Mouse (Mus musculus) megakaryocyte progenitor cell, adult 5-6 weeks (primary cell): ENCODE measurements around the gene Hoxd4. TPM values are rescaled to one million over a fixed set of nuclear protein-coding genes. Genes with fewer than 3 reads are reported as not detected.

Source experiments
- ATAC-seq: replicated peaks from 2 replicates; pipeline ENCODE4 v1.8.0; 2016; ENCODE audit warnings: mild to moderate bottlenecking, moderate TSS enrichment, inconsistent platforms; ENCODE audit not compliant: poor library complexity
- total RNA-seq, 2 experiments: library from RNA; stranded (forward) in 1 of 2; stranded (reverse) in 1 of 2; fragments of 157-497, 149-512 nt in 1 of 2; fragments of 200-1000 nt in 1 of 2; gene quantifications; 2 replicates each; pipeline versions ENCODE4 v1.2.3 to v1.2.4; 2015 to 2017

Gene Hoxd4
- total RNA-seq, 2 experiments from 2014 or later = not detected

DNA sequence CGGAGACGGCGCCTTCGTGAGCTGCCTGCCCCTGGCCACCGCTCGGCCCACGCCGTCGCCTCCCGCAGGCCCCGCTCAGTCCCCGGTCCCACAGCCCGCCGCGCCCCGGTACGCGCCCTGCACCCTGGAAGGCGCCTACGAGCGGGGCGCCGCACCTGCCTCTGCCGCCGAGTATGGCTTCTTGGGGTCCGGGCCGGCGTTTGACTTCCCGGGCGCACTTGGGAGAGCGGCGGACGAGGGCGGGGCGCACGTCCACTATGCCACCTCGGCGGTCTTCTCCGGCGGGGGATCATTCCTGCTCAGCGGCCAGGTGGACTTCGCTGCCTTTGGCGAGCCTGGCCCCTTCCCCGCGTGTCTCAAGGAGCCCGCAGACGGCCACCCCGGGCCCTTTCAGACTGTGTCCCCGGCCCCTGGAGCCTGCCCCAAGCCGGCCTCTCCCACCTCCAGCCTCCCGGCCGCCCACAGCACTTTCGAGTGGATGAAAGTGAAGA, 51.6 kb downstream of the Hoxd4 start:
- ATAC-seq = no peak

DNA sequence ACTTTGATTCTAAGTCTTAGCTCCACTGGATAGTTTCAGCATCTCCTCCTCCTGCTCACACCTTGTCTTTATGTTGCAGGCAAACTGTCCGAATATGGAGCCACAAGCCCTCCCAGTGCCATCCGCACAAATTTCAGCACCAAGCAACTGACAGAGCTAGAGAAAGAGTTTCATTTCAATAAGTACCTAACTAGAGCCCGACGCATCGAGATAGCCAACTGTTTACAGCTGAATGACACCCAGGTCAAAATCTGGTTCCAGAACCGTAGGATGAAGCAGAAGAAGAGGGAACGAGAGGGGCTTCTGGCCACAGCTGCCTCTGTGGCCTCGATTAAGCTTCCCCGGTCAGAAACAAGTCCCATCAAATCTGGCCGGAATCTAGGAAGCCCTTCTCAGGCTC, 52.2 kb downstream of the Hoxd4 start:
- no peak for ATAC-seq

DNA sequence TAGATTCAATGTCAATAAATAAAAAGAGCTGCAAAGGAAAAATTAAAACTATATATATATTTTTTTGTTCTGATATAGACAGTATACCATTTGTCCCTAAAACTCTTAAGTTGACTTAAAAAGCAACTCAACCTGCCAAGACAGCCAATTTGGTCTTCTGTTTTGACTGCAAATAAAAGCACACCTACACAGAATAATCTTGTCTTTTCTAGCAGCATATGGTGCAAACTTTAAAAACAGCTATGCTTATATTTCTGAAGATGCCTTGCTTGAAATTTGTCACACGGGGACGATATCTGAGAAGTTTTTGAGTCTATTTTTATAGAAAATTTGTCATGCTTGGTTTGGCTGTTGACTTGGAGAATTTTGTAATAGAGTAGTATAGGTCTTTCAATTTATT, 62.6 kb downstream of the Hoxd4 start:
- no peak for ATAC-seq

DNA sequence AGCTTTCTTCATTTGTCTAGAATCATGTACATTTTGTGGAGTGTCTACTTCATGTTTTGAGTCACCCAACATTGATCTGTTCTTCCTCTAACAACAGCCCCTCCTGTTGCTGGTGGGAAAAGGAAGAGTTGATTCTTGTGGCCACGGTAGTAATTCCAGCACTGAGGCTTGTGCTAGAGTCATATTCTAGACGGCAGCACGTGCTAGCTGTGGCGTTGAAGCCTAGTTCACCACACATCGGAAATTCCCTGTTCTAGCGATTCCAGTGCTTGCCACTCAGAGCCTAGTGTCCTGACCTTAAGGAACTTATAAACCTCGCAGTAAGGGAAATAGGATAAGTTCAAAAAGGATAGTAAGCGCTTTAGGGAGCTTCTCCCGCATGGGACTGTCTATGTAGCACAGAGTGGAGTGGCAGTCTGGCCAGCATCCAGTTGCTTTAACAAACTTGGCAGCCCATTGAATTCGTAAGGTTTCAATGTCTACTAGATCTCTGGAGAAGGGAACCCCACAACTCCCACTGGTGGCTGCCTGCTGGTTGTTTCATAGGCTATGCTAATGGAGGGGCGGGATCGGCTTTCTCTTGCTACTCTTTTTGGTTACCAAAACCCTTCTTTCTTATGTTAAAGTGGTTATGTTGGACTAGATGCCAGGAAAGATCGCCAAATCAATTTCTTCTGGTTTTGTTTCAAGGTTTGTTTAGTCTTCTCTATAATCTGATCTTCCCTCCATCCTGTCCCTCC, 66.0 kb downstream of the Hoxd4 start:
- no peak for ATAC-seq

Other genes with a start within 250 kb of the Hoxd4 start
- gene Lnpk, start 132.5 kb upstream of the Hoxd4 start, total RNA-seq (2015) = 30.8 and 34.9 TPM in 2 replicates
- gene Lnpk, start 132.5 kb upstream of the Hoxd4 start, total RNA-seq (2017) = 42.6 and 42.8 TPM in 2 replicates
- gene Evx2, start 52.4 kb upstream of the Hoxd4 start, total RNA-seq (2015) = not detected in 2 replicates
- not detected in 2 replicates for gene Evx2, start 52.4 kb upstream of the Hoxd4 start, total RNA-seq (2017)
- not detected in 2 replicates for gene Hoxd13, start 43.6 kb upstream of the Hoxd4 start, total RNA-seq (2015)
- not detected in 2 replicates for gene Hoxd13, start 43.6 kb upstream of the Hoxd4 start, total RNA-seq (2017)
- not detected in 2 replicates for gene Hoxd12, start 36.9 kb upstream of the Hoxd4 start, total RNA-seq (2015)
- gene Hoxd12, start 36.9 kb upstream of the Hoxd4 start, total RNA-seq (2017) = not detected in 2 replicates
- gene Hoxd11, start 32.4 kb upstream of the Hoxd4 start, total RNA-seq (2015) = not detected in 2 replicates
- not detected in 2 replicates for gene Hoxd11, start 32.4 kb upstream of the Hoxd4 start, total RNA-seq (2017)
- not detected in 2 replicates for gene Hoxd10, start 20.0 kb upstream of the Hoxd4 start, total RNA-seq (2015)
- not detected in 2 replicates for gene Hoxd10, start 20.0 kb upstream of the Hoxd4 start, total RNA-seq (2017)
- gene Hoxd9, start 14.2 kb upstream of the Hoxd4 start, total RNA-seq (2015) = not detected in 2 replicates
- gene Hoxd9, start 14.2 kb upstream of the Hoxd4 start, total RNA-seq (2017) = not detected in 2 replicates
- not detected in 2 replicates for gene Hoxd8, start 7.3 kb upstream of the Hoxd4 start, total RNA-seq (2015)
- not detected in 2 replicates for gene Hoxd8, start 7.3 kb upstream of the Hoxd4 start, total RNA-seq (2017)
- not detected in 2 replicates for gene Hoxd3, start within 50 bp of the Hoxd4 start, total RNA-seq (2015)
- gene Hoxd3, start within 50 bp of the Hoxd4 start, total RNA-seq (2017) = not detected in 2 replicates
- not detected in 2 replicates for gene Gm28230, start 14.8 kb downstream of the Hoxd4 start, total RNA-seq (2015)
- gene Gm28230, start 14.8 kb downstream of the Hoxd4 start, total RNA-seq (2017) = not detected in 2 replicates
- not detected in 2 replicates for gene Hoxd1, start 51.1 kb downstream of the Hoxd4 start, total RNA-seq (2015)
- gene Hoxd1, start 51.1 kb downstream of the Hoxd4 start, total RNA-seq (2017) = not detected in 2 replicates
- 68.4 and 75.0 TPM in 2 replicates for gene Mtx2, start 113.9 kb downstream of the Hoxd4 start, total RNA-seq (2015)
- gene Mtx2, start 113.9 kb downstream of the Hoxd4 start, total RNA-seq (2017) = 22.2 and 29.0 TPM in 2 replicates